Mouse (Mus musculus) olfactory bulb, adult 2 months (tissue): ENCODE measurements around the gene Ppp2r5b.

ENCODE experiments used
- CTCF ChIP-seq: fragments of 200-500 bp; IDR thresholded peaks from 2 replicates; pipeline ENCODE4 v1.5.1; 2012; ENCODE audit warnings: low read depth, mild to moderate bottlenecking, low read length, moderate library complexity; ENCODE audit not compliant: insufficient read depth
- POLR2A ChIP-seq: fragments of 200-500 bp; IDR thresholded peaks from 2 replicates; pipeline ENCODE4 v1.6.1; 2012; ENCODE audit warnings: mild to moderate bottlenecking, low read depth, low read length, moderate library complexity; ENCODE audit not compliant: insufficient read depth

- TF ChIP-seq CTCF (peak; percentile 90), POLR2A (no peak)
Measured at GRCm38 (mm10) chr19:6262222-6262621, 26.6 kb upstream of the Ppp2r5b start.
